Mouse (Mus musculus) spleen, adult 2 months (tissue): ENCODE results near the gene Klk1b4.

Experiments used
- CTCF ChIP-seq: fragments of 200-500 bp; IDR thresholded peaks from 2 replicates; pipeline ENCODE4 v1.5.1; 2011; ENCODE audit warnings: mild to moderate bottlenecking, inconsistent platforms; ENCODE audit not compliant: insufficient read depth, insufficient read length, insufficient replicate concordance; ENCODE audit errors: extremely low read depth
- POLR2A ChIP-seq: fragments of 200-500 bp; IDR thresholded peaks from 2 replicates; pipeline ENCODE4 v1.6.1; 2011; ENCODE audit warnings: low read depth, low read length, inconsistent platforms

DNA sequence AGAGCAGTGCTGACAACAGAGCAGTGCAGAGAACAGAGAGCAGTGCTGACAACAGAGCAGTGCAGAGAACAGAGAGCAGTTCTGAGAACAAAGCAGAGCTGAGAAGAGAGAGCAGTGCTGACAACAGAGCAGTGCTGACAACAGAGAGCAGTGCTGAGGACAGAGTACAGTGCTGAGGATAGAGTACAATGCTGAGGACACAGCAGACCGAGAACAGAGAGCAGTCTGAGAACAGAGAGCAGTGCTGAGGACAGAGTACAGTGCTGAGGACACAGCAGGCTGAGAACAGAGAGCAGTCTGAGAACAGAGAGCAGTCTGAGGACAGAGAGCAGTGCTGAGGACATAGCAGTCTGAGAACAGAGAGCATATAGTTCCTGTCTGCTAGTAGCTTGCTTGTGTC lies 33.5 kb downstream of the Klk1b4 start:
- TF ChIP-seq CTCF (no peak), POLR2A (no peak)
